Mouse (Mus musculus): Measurements from ENCODE around the gene Aurkb. TPM values are rescaled to one million over a fixed set of nuclear protein-coding genes. Genes with fewer than 3 reads are reported as not detected.
"Not testable (repeated sequence)": the region's sequence is repeated elsewhere in the genome, so short reads cannot be mapped to it uniquely, and the experiment has no call there.

Gene Aurkb
- total RNA-seq, 2 experiments from 2014 or later: 0.51 to 1.1 TPM

DNA sequence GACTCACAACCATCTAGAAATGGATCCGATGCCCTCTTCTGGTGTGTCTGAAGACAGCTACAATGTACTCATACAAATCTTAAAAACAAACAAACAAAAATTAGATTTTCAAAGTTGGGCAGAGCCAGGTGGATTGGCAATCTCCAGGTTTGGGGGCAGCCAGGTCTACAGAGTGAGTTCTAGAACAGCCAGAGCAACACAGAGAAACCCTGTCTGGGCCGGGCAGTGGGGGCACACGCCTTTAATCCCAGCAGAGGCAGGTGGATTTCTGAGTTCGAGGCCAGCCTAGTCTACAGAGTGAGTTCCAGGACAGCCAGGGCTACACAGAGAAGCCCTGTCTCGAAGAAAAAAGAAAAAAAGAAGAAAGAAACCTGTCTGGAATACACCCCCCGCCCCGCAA is 48.4 kb downstream of the Aurkb start:
- not testable (repeated sequence) for DNase-seq
- intact Hi-C loops (cut with DNase I): loop anchor here (10.0 kb wide), 2 partner anchors 321 to 891 kb away; partner anchors contain the start of genes Ctdnep1, Elp5 and Kdm6b

DNA sequence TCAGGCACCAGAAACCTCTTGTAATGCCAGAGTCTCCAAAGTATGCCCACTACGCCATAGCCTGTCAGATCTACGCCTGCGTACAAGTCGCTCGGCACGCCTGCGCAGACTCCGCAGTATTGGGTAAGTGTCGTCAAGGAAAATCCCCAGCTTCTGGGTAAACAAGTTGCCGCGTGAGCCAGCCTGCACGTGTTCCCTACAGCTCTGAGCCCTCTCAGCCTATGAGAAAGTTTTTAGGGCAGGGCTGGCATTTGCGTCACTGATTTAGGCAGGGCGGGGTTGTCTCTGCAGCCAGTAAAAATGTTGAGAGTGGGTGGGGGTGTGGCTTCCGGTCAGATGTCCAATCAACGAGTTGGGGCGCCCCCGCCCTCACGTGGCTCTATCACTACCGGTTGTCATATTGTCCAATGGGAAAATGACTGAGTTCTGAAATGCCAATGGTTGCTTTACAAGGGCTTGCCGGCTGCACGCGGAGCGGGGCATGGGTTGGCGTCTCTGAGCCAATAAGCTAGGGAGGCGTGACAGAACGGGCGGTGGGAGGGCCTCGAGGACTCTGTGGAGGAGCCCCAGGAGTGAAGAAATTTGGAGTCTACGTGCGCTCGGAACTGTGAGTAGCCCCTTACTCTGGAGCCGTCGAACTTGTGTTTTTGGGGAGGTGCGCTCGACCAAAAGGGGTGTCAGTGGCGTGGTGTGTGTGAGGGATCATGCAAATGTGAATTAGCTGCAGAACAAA is 49.4 kb downstream of the Aurkb start, which contains the start of gene Per1:
TSS of gene Per1 (plus strand) at position 521 of the 733 bp plus-strand sequence.
- intact Hi-C loops (cut with DNase I): loop anchor here (10.0 kb wide), 2 partner anchors 320 to 890 kb away; partner anchors contain the start of genes Ctdnep1, Elp5 and Kdm6b
- DNase-seq: peak; percentile 96 to 98

DNA sequence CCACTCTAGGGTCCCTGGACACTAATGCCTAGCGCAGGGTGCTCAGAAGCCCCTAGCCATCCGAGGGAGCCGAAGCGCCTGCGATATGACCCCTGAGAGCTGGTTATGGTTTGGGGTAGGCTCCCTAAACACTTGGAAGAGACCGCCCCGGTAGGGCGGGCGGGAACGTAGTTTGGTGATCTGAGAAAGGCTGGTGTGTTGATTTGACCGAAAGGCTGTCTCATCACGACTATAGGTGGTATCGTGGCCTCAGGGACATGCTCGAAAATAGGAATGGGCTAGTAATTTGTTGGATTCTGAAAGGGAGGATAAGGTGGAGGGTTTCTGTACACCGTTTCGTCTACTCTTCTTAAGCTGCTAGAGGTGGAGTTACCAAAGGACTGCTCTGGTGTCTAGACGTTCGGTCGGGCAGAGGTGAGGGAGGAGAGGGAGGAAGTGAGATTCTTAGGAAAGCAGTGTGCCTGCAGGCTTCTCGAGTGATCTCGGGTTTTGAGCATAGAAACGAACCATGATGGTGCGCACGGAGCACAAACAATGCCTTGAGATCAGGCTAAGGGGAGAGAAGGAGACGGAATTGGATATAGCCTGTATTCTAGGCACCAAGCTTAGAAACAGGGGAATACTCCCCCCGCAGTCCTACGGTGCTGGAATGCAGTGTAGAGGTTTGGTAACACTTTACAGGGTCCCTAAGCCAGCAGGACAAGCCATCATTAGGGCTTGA is 50.2 kb downstream of the Aurkb start:
- intact Hi-C loops (cut with DNase I): loop anchor here (10.0 kb wide), 2 partner anchors 319 to 889 kb away; partner anchors contain the start of genes Ctdnep1, Elp5 and Kdm6b
- DNase-seq: no peak

DNA sequence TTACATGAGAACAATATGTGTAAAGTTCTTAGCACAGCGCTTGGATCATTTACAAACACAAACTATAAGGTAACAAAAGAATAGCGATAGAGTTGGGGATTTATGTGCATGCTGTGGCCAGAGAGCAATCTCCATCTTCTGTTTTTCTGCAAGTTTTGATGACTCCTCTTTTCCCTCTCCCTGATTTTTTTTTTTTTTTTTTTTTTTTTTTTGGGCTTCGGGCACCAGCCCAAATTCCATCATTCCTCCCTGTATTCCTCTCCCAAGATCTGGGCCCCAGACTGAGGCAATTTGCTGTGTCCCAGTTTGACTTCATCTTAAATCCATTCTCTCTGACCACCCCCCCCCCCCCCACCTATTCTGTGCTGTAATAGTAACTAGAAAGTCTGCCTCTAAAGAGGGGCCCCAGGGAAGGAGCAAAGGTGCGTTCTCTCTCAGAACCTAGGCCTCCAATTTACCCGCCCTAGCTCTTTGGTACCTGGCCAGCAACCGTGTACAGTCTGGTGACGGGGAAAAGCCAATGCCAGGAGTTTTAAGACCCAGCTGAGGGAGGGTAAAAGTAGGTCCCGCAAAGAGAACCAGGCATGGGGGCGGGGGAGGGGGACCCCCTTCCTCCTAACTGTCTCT is 51.0 kb downstream of the Aurkb start:
- no peak for DNase-seq
- intact Hi-C loops (cut with DNase I): loop anchor here (10.0 kb wide), 2 partner anchors 318 to 888 kb away; partner anchors contain the start of genes Ctdnep1, Elp5 and Kdm6b

DNA sequence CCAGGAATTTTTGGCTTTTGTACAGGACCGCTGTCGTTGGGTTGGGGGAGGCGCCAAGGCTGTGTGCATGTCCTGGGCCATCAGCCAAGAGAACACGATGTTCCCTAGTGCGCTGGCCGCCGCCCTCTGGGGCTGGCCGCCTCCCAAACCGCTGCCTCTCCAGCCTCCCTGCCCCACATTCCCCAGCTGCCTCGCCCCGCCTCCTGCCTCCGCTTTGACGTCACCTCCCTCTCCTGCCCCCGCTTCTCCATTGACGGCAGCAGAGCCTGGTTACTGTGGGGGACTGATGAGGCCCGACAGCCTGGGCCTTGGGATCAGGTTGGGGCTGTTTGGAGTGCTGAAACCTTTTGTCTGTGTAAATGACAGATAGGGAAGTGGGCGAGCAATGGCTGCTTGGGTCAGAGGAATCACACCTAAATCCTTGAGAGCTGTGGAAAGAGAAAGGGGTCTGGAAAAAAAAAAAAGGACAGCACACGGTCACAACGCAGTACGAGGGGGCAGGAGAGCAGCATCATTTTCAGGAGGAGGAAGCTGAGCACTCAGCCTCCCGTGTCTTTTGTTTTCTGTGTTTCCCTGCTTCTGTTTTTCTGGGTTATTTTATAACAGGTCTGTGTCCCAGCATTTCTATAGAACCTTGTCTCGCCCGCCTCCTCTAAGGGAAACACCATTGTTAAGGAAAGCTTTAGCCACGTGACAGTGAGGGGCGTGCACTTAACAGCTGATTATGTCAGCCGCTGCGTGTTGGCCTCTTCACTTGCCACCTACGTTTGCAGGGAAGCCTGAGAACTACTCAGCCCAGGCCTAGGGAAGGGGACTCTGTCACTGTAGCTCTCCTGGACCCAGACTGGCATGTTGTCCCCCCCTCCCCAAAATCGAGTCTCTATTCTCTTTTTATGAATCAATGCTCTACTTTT is 51.8 kb downstream of the Aurkb start:
- intact Hi-C loops (cut with DNase I): loop anchor here (10.0 kb wide), 2 partner anchors 318 to 888 kb away; partner anchors contain the start of genes Ctdnep1, Elp5 and Kdm6b
- peak; percentile 99 to 100 for DNase-seq

DNA sequence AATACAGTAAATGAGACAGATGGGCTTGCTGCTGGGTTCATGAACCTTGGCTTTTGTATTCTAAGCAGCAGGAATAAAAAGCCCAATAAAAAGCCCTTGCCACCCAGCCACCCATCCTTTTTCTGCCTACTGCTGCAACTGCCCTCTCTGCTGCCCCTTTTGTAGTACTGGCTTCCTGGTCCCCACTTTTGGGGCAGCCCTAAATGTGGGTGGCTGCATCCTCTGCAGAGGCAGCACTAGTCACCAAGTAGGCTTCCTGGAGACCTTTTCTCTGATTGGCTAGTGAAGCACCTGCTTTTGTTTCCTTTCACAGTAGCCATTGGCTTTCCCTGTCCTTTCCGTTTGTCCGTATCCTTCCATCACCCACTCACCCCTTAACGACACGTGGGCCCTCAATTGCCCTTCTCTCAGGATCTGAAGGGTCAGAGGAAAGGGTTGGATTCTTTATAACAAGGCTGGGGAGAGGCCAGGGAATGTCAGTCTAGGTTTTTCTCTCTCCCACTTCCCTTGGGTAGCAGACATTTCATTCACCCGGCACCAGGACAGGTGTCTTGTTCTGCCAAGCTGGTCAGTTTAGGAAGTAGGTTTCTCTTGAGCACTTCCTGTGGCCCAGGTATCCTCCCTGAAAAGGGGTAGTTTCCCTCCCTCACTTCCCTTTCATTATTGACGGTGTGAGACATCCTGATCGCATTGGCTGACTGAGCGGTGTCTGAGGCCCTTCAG is 52.8 kb downstream of the Aurkb start:
- intact Hi-C loops (cut with DNase I): loop anchor here (10.0 kb wide), 2 partner anchors 317 to 887 kb away; partner anchors contain the start of genes Ctdnep1, Elp5 and Kdm6b
- no peak for DNase-seq

DNA sequence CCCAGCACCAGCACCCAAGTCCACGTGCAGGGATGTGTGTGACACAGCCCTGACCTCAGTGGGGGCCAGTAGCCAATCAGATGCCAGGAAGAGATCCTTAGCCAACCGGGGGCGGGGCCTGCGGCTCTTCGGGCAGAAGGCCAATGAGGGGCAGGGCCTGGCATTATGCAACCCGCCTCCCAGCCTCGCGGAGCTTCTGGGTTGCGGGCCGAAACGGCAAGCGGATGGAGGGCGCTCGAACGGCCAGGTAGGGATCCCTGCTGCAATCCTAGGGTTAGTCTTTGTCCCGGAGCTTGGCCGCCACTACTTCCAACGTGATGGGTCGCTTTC is 53.3 kb downstream of the Aurkb start:
- intact Hi-C loops (cut with DNase I): loop anchor here (10.0 kb wide), 2 partner anchors 316 to 886 kb away; partner anchors contain the start of genes Ctdnep1, Elp5 and Kdm6b
- peak; percentile 97 to 99 for DNase-seq

DNA sequence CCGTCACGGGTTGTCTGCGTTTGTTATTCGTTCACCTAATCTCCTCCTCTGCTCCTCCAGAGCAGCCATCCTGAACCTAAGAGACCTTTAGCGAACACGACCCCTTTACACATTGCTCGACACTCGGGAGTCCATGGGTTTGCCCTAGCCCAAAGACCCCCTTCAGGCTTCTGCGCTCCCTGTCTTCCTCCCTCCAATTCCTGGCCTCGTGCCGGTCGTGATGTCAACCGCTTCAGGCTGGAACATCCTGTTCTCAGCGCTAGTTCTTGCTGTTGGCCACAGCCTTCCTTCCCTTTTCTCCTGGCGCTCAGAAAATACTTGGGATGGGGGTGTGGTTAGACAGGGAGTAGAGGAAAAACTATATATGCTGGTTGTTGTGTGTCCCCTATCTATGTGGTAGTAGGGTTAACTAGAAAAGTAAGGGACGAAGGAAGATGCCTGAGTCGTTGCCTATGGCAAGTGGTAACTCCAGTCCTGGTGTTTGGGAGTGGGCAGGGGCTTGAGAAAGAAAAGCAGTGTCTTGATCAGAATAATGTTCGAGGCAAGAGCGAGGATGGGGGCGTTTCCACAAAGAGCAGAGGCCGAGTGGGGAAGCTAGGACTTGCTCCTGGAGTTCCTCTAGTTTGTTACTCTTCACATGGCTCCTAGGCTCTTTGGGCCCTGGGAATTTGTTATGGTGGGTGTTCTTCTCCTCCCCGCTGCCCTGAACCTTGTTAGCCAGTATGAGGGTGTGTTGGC is 53.9 kb downstream of the Aurkb start:
- intact Hi-C loops (cut with DNase I): loop anchor here (10.0 kb wide), 2 partner anchors 315 to 885 kb away; partner anchors contain the start of genes Ctdnep1, Elp5 and Kdm6b
- peak; percentile 79 to 94 for DNase-seq

DNA sequence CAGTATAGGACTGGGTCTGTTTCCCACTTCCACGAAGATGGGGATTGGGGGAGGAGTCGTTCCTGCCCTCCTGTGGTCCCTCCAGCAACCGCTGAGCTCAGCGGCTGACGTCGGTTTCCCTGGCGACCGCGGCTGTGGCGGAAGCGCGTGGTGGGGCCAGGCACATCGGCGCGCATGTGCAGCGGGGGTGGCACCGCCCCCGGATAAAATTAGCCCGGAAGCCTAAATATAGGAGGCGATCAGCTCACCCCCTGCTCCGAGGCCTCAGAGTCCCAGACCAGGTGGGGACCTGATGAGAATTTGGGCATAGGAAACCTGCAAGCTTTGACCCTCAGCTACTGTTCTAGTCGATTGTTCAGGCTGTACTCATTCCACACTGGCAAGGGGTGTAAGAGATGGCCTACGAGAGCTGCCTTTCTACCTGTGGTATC is 54.5 kb downstream of the Aurkb start:
- intact Hi-C loops (cut with DNase I): loop anchor here (10.0 kb wide), 2 partner anchors 315 to 885 kb away; partner anchors contain the start of genes Ctdnep1, Elp5 and Kdm6b
- DNase-seq: peak; percentile 86 to 93

DNA sequence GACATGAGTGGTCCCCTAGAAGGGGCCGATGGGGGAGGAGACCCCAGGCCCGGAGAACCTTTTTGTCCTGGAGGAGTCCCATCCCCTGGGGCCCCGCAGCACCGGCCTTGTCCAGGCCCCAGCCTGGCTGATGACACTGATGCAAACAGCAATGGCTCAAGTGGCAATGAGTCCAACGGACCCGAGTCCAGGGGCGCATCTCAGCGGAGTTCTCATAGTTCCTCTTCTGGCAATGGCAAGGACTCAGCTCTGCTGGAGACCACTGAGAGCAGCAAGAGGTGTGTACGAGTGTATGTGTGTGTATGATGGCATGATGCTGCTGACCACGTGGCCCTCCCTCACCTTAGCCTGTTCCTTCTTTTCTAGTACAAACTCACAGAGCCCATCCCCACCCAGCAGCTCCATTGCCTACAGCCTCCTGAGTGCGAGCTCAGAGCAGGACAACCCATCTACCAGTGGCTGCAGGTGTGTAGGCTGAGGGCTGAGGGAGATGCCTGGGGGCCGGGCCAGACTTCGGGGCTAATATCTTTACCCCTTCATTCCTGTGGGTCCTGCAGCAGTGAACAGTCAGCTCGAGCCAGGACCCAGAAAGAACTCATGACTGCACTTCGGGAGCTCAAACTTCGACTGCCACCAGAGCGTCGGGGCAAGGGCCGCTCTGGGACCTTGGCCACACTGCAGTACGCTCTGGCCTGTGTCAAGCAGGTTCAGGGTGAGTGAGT is 55.4 kb downstream of the Aurkb start:
- no peak for DNase-seq
- intact Hi-C loops (cut with DNase I): no loop called here

Other genes with a start within 250 kb of the Aurkb start
- gene Ndel1, start 173.8 kb upstream of the Aurkb start, total RNA-seq (2021): 10 to 100 TPM; 70.0 to 81.9 TPM
- gene Rnf222, start 157.1 kb upstream of the Aurkb start, total RNA-seq (2021): not detected
- 100 to 1,000 TPM; 536 to 627 TPM for gene Rpl26, start 144.1 kb upstream of the Aurkb start, total RNA-seq (2021)
- not detected for gene Odf4, start 118.6 kb upstream of the Aurkb start, total RNA-seq (2021)
- gene Arhgef15, start 88.2 kb upstream of the Aurkb start, total RNA-seq (2021): 1 to 10 TPM; 6.9 to 7.8 TPM
- gene Slc25a35, start 77.5 kb upstream of the Aurkb start, total RNA-seq (2021): 1 to 10 TPM; 3.4 to 3.5 TPM
- 10 to 100 TPM; 58.7 to 65.4 TPM for gene Rangrf, start 70.5 kb upstream of the Aurkb start, total RNA-seq (2021)
- gene Pfas, start 37.2 kb upstream of the Aurkb start, total RNA-seq (2021): 1 to 10 TPM; 5.1 to 6.6 TPM
- gene Ctc1, start 29.7 kb upstream of the Aurkb start, total RNA-seq (2021): 10 to 100 TPM in 1 of 2 experiments, 1 to 10 TPM in 1; 9.6 to 10.9 TPM
- gene Borcs6, start 14.1 kb downstream of the Aurkb start, total RNA-seq (2021): 10 to 100 TPM; 17.4 to 18.8 TPM
- 1 to 10 TPM; 3.4 TPM for gene Tmem107, start 25.2 kb downstream of the Aurkb start, total RNA-seq (2021)
- 10 to 100 TPM; 26.7 to 38.1 TPM for gene Vamp2, start 42.8 kb downstream of the Aurkb start, total RNA-seq (2021)
- gene Per1, start 49.6 kb downstream of the Aurkb start, total RNA-seq (2021): 10 to 100 TPM; 60.9 to 89.0 TPM
- gene Hes7, start 74.8 kb downstream of the Aurkb start, total RNA-seq (2021): not detected
- gene 9130213A22Rik, start 76.9 kb downstream of the Aurkb start, total RNA-seq (2021): not detected
- not detected for gene Aloxe3, start 80.2 kb downstream of the Aurkb start, total RNA-seq (2021)
- not detected for gene Alox12b, start 111.3 kb downstream of the Aurkb start, total RNA-seq (2021)
- not detected for gene Alox8, start 152.2 kb downstream of the Aurkb start, total RNA-seq (2021)
- gene Gucy2e, start 191.4 kb downstream of the Aurkb start, total RNA-seq (2021): not detected

Measured in gastrocnemius, postnatal 36 days (tissue).